Mouse (Mus musculus) kidney, adult 2 months (tissue): ENCODE measurements around the gene Mylk.

Experiments used
- CTCF ChIP-seq: fragments of 200-500 bp; conservative IDR thresholded peaks from 2 replicates; pipeline ENCODE4 v1.5.1; 2011; ENCODE audit warnings: low read depth, mild to moderate bottlenecking, control low read depth, low read length, moderate library complexity, mixed read lengths; ENCODE audit not compliant: insufficient read depth, insufficient read length
- POLR2A ChIP-seq: fragments of 200-500 bp; IDR thresholded peaks from one replicate; pipeline ENCODE4 v1.6.1; 2011; ENCODE audit warnings: low read depth, low read length, control low read depth

- TF ChIP-seq POLR2A (no peak), CTCF (no peak)
Observed at GRCm38 (mm10) chr16:34865373-34865772, 120.4 kb downstream of the Mylk start.
